Mouse (Mus musculus) lung, embryonic 15.5 days (tissue): ENCODE data around the gene Alg2. TPM values are rescaled to one million over a fixed set of nuclear protein-coding genes. Genes with fewer than 3 reads are reported as not detected.

Experiments used
- ATAC-seq: fragments of 200-750 bp; cut with Nextera tagmentation; 2 replicates; pipeline ENCODE4 v1.8.0; 2017; ENCODE audit warnings: moderate number of reproducible peaks, borderline replicate concordance; ENCODE audit not compliant: low FRiP score, low TSS enrichment; ENCODE audit errors: extremely low read depth
- H3K27ac ChIP-seq: fragments of 300-500 bp; sonication (generic); 2 replicates; pipeline ENCODE4 v1.5.1; 2015; ENCODE audit warnings: moderate library complexity, mild to moderate bottlenecking, inconsistent platforms
- H3K27me3 ChIP-seq: fragments of 300-500 bp; sonication (generic); 2 replicates; pipeline ENCODE4 v1.6.1; 2015; ENCODE audit warnings: inconsistent platforms
- H3K36me3 ChIP-seq: fragments of 300-500 bp; sonication (generic); 2 replicates; pipeline ENCODE4 v1.6.1; 2015; ENCODE audit warnings: inconsistent platforms
- H3K4me1 ChIP-seq: fragments of 300-500 bp; sonication (generic); 2 replicates; pipeline ENCODE4 v1.6.1; 2015; ENCODE audit warnings: inconsistent platforms
- H3K4me2 ChIP-seq: fragments of 300-500 bp; sonication (generic); 2 replicates; pipeline ENCODE4 v1.6.1; 2015; ENCODE audit warnings: inconsistent platforms, mild to moderate bottlenecking, moderate library complexity
- H3K4me3 ChIP-seq: fragments of 300-500 bp; sonication (generic); 2 replicates; pipeline ENCODE4 v1.5.1; 2015; ENCODE audit warnings: mild to moderate bottlenecking, inconsistent platforms
- H3K9ac ChIP-seq: fragments of 300-500 bp; sonication (generic); 2 replicates; pipeline ENCODE4 v1.6.1; 2015; ENCODE audit warnings: inconsistent platforms
- H3K9me3 ChIP-seq: fragments of 300-500 bp; sonication (generic); 2 replicates; pipeline ENCODE4 v1.6.1; 2016; ENCODE audit warnings: inconsistent platforms
- WGBS: fragments of 180-500 bp; shearing (Covaris S2); methylation state at CpG from one replicate; pipeline ENCODE4 v1.1.7; 2015; 5-methylcytosine and 5-hydroxymethylcytosine counted together
- polyA plus RNA-seq: library from polyadenylated mRNA; unstranded; fragments of >200 nt; fragmentation: Nextera tagmentation; extraction: Ambion mirVana; gene quantifications from 2 replicates; pipeline ENCODE4 v1.2.1, GENCODE M21; 2015

Gene Alg2
- polyA plus RNA-seq, 1 experiment from 2014 or later = 51.9 TPM

- Histone ChIP-seq H3K9me3 (no peaks in the 10 kb centered on the region), H3K4me3 (no peak overlapping the region), H3K36me3 (no peaks in the 10 kb centered on the region), H3K9ac (no peak overlapping the region), H3K27ac (no peak overlapping the region), H3K4me1 (no peaks in the 10 kb centered on the region), H3K4me2 (no peak overlapping the region), H3K27me3 (no peaks in the 10 kb centered on the region)
- ATAC-seq = no peak
- 79% methylated on average over 3 of the region's 3 CpGs for WGBS
Observed at GRCm38 (mm10) chr4:47448526-47448925, 25.6 kb downstream of the Alg2 start.

GRCm38 (mm10) chr4:47440951-47441350 lies 33.2 kb downstream of the Alg2 start:
- Histone ChIP-seq H3K9me3 (no peaks in the 10 kb centered on the region), H3K4me1 (peaks cover 13% of the 10 kb centered on the region), H3K4me3 (no peak overlapping the region), H3K36me3 (no peaks in the 10 kb centered on the region), H3K9ac (no peak overlapping the region), H3K27ac (no peak overlapping the region), H3K4me2 (no peak overlapping the region), H3K27me3 (no peaks in the 10 kb centered on the region)
- 88% methylated on average over 11 of the region's 11 CpGs for WGBS
- ATAC-seq = no peak

GRCm38 (mm10) chr4:47438956-47439355 lies 35.2 kb downstream of the Alg2 start:
- Histone ChIP-seq H3K36me3 (no peaks in the 10 kb centered on the region), H3K27me3 (no peaks in the 10 kb centered on the region), H3K9ac (no peak overlapping the region), H3K4me2 (no peak overlapping the region), H3K4me1 (peaks cover 13% of the 10 kb centered on the region), H3K4me3 (no peak overlapping the region), H3K27ac (no peak overlapping the region), H3K9me3 (no peaks in the 10 kb centered on the region)
- WGBS = 83% methylated on average over 6 of the region's 6 CpGs
- no peak for ATAC-seq

GRCm38 (mm10) chr4:47437365-47438340 lies 36.5 kb downstream of the Alg2 start:
- H3K4me2 ChIP-seq = peak overlapping the region; percentile 96
- ATAC-seq = peak; percentile 88
- peak overlapping the region; percentile 53 for H3K4me3 ChIP-seq
- WGBS = 1% methylated on average over 33 of the region's 33 CpGs
- no peaks in the 10 kb centered on the region for H3K36me3 ChIP-seq
- H3K4me1 ChIP-seq = peaks cover 13% of the 10 kb centered on the region
- H3K27me3 ChIP-seq = no peaks in the 10 kb centered on the region
- H3K9me3 ChIP-seq = no peaks in the 10 kb centered on the region
- H3K27ac ChIP-seq = peak overlapping the region; percentile 63
- peak overlapping the region; percentile 56 for H3K9ac ChIP-seq

- peak; percentile 24; the same call in 1 of the 2 replicates for ATAC-seq
Observed at GRCm38 (mm10) chr4:47435566-47436360, 38.4 kb downstream of the Alg2 start.

GRCm38 (mm10) chr4:47435131-47435530 lies 39.0 kb downstream of the Alg2 start:
- Histone ChIP-seq H3K27me3 (no peaks in the 10 kb centered on the region), H3K4me3 (no peak overlapping the region), H3K27ac (no peak overlapping the region), H3K9me3 (no peaks in the 10 kb centered on the region), H3K4me2 (no peak overlapping the region), H3K36me3 (no peaks in the 10 kb centered on the region), H3K9ac (no peak overlapping the region), H3K4me1 (peaks cover 13% of the 10 kb centered on the region)
- no peak for ATAC-seq
- WGBS = 62% methylated on average over 12 of the region's 12 CpGs

More at GRCm38 (mm10) chr4:47435566-47436360, 38.4 kb downstream of the Alg2 start:
- peak overlapping the region; percentile 38; the same call in 1 of the 2 replicates for H3K4me2 ChIP-seq
- no peaks in the 10 kb centered on the region for H3K27me3 ChIP-seq
- WGBS = 39% methylated on average over 28 of the region's 28 CpGs
- no peaks in the 10 kb centered on the region for H3K36me3 ChIP-seq
- H3K4me1 ChIP-seq = peaks cover 13% of the 10 kb centered on the region
- H3K4me3 ChIP-seq = no peak overlapping the region
- H3K27ac ChIP-seq = no peak overlapping the region
- no peak overlapping the region for H3K9ac ChIP-seq
- no peaks in the 10 kb centered on the region for H3K9me3 ChIP-seq

- H3K4me2 ChIP-seq = no peak overlapping the region
- peaks cover 9% of the 10 kb centered on the region for H3K4me1 ChIP-seq
- H3K27ac ChIP-seq = no peak overlapping the region
- WGBS = 82% methylated on average over 7 of the region's 7 CpGs
- H3K27me3 ChIP-seq = no peaks in the 10 kb centered on the region
- H3K4me3 ChIP-seq = no peak overlapping the region
- H3K9me3 ChIP-seq = no peaks in the 10 kb centered on the region
- no peaks in the 10 kb centered on the region for H3K36me3 ChIP-seq
- no peak for ATAC-seq
- H3K9ac ChIP-seq = no peak overlapping the region
Observed at GRCm38 (mm10) chr4:47432766-47433165, 41.4 kb downstream of the Alg2 start.

- Histone ChIP-seq H3K27ac (no peak overlapping the region), H3K4me3 (no peak overlapping the region), H3K36me3 (no peaks in the 10 kb centered on the region), H3K4me2 (no peak overlapping the region), H3K27me3 (no peaks in the 10 kb centered on the region; the same call in 1 of the 2 replicates), H3K9ac (no peak overlapping the region), H3K9me3 (no peaks in the 10 kb centered on the region), H3K4me1 (no peaks in the 10 kb centered on the region; the same call in 1 of the 2 replicates)
- WGBS = 80% methylated on average over 5 of the region's 5 CpGs
- ATAC-seq = no peak
Observed at GRCm38 (mm10) chr4:47431081-47431480, 43.1 kb downstream of the Alg2 start.

- WGBS = 35% methylated on average over 6 of the region's 6 CpGs
- no peak overlapping the region for H3K4me2 ChIP-seq
Observed at GRCm38 (mm10) chr4:47430557-47430956, 43.6 kb downstream of the Alg2 start.

GRCm38 (mm10) chr4:47427606-47428005 lies 46.5 kb downstream of the Alg2 start:
- no peak overlapping the region for H3K27ac ChIP-seq
- no peak overlapping the region for H3K4me3 ChIP-seq
- H3K9me3 ChIP-seq = no peaks in the 10 kb centered on the region
- WGBS = 47% methylated on average over 3 of the region's 3 CpGs
- no peak overlapping the region for H3K9ac ChIP-seq
- ATAC-seq = no peak
- H3K4me1 ChIP-seq = no peaks in the 10 kb centered on the region
- no peaks in the 10 kb centered on the region for H3K36me3 ChIP-seq
- no peaks in the 10 kb centered on the region; the same call in 1 of the 2 replicates for H3K27me3 ChIP-seq
- no peak overlapping the region for H3K4me2 ChIP-seq

More at GRCm38 (mm10) chr4:47430557-47430956, 43.6 kb downstream of the Alg2 start:
- H3K9ac ChIP-seq = no peak overlapping the region
- no peaks in the 10 kb centered on the region for H3K36me3 ChIP-seq
- no peaks in the 10 kb centered on the region for H3K9me3 ChIP-seq
- H3K27ac ChIP-seq = no peak overlapping the region
- ATAC-seq = no peak
- no peak overlapping the region for H3K4me3 ChIP-seq
- no peaks in the 10 kb centered on the region; the same call in 1 of the 2 replicates for H3K27me3 ChIP-seq
- H3K4me1 ChIP-seq = no peaks in the 10 kb centered on the region

GRCm38 (mm10) chr4:47425247-47425830 lies 48.8 kb downstream of the Alg2 start:
- WGBS = 83% methylated on average over 16 of the region's 16 CpGs
- H3K27ac ChIP-seq = no peak overlapping the region
- no peaks in the 10 kb centered on the region for H3K4me1 ChIP-seq
- H3K9ac ChIP-seq = no peak overlapping the region
- H3K27me3 ChIP-seq = no peaks in the 10 kb centered on the region; the same call in 1 of the 2 replicates
- H3K4me2 ChIP-seq = no peak overlapping the region
- H3K9me3 ChIP-seq = no peaks in the 10 kb centered on the region
- no peak overlapping the region for H3K4me3 ChIP-seq
- no peaks in the 10 kb centered on the region for H3K36me3 ChIP-seq
- no peak for ATAC-seq
